Mouse (Mus musculus): Measurements from ENCODE around the gene Aak1. TPM values are rescaled to one million over a fixed set of nuclear protein-coding genes. Genes with fewer than 3 reads are reported as not detected.

The Aak1 gene
- polyA plus RNA-seq, 1 experiment from 2014 or later = 13.6 TPM

GRCm38 (mm10) chr6:86848580-86848914 lies 770 bp upstream of the Aak1 start:
- Histone ChIP-seq H3K27ac (peak overlapping the region; percentile 96), H3K4me1 (peaks cover 35% of the 10 kb centered on the region), H3K36me3 (replicated peaks) (peaks cover 5% of the 10 kb centered on the region), H3K9me3 (no peaks in the 10 kb centered on the region), H3K27me3 (ENCODE audit: poor library complexity, severe bottlenecking) (no peaks in the 10 kb centered on the region), H3K4me3 (peak overlapping the region; percentile 94)
- no peak for DNase-seq (ENCODE audit: extremely low spot score, low spot score)
- under 1% methylated on average over 12 of the region's 12 CpGs for WGBS

- DNase-seq (ENCODE audit: extremely low spot score, low spot score) = no peak
- under 1% methylated on average over 36 of the region's 36 CpGs for WGBS
Observed at GRCm38 (mm10) chr6:86849692-86850445, 552 bp downstream of the Aak1 start.

GRCm38 (mm10) chr6:86850588-86850987 lies 1.3 kb downstream of the Aak1 start:
- 34% methylated on average over 4 of the region's 4 CpGs for WGBS
- H3K4me3 ChIP-seq = peak overlapping the region; percentile 94
- no peaks in the 10 kb centered on the region for H3K9me3 ChIP-seq
- peak overlapping the region; percentile 96 for H3K27ac ChIP-seq
- H3K36me3 ChIP-seq (replicated peaks) = peaks cover 19% of the 10 kb centered on the region
- no peak for DNase-seq (ENCODE audit: extremely low spot score, low spot score)
- peaks cover 35% of the 10 kb centered on the region for H3K4me1 ChIP-seq
- H3K27me3 ChIP-seq (ENCODE audit: poor library complexity, severe bottlenecking) = no peaks in the 10 kb centered on the region

More at GRCm38 (mm10) chr6:86849692-86850445, 552 bp downstream of the Aak1 start:
- Histone ChIP-seq H3K27ac (peak overlapping the region; percentile 96), H3K27me3 (ENCODE audit: poor library complexity, severe bottlenecking) (no peaks in the 10 kb centered on the region), H3K4me3 (peak overlapping the region; percentile 94), H3K9me3 (no peaks in the 10 kb centered on the region), H3K4me1 (peaks cover 35% of the 10 kb centered on the region), H3K36me3 (replicated peaks) (peaks cover 15% of the 10 kb centered on the region)

- Histone ChIP-seq H3K27ac (peak overlapping the region; percentile 96; the same call in 1 of the 2 replicates), H3K4me1 (peaks cover 35% of the 10 kb centered on the region), H3K36me3 (replicated peaks) (peaks cover 26% of the 10 kb centered on the region), H3K27me3 (ENCODE audit: poor library complexity, severe bottlenecking) (no peaks in the 10 kb centered on the region), H3K9me3 (no peaks in the 10 kb centered on the region), H3K4me3 (peak overlapping the region; percentile 94)
- no peak for DNase-seq (ENCODE audit: extremely low spot score, low spot score)
- 29% methylated on average over 1 of the region's 1 CpGs for WGBS
Observed at GRCm38 (mm10) chr6:86851561-86851960, 2.2 kb downstream of the Aak1 start.

- peaks cover 26% of the 10 kb centered on the region for H3K4me1 ChIP-seq
- no peak overlapping the region for H3K27ac ChIP-seq
- no peaks in the 10 kb centered on the region for H3K9me3 ChIP-seq
- peaks cover 33% of the 10 kb centered on the region for H3K36me3 ChIP-seq (replicated peaks)
- no peaks in the 10 kb centered on the region for H3K27me3 ChIP-seq (ENCODE audit: poor library complexity, severe bottlenecking)
- no peak overlapping the region for H3K4me3 ChIP-seq
- no peak for DNase-seq (ENCODE audit: extremely low spot score, low spot score)
- WGBS = 88% methylated on average over 3 of the region's 3 CpGs
Observed at GRCm38 (mm10) chr6:86853928-86854327, 4.6 kb downstream of the Aak1 start.

- H3K36me3 ChIP-seq (replicated peaks) = peaks cover 43% of the 10 kb centered on the region
- no peak for DNase-seq (ENCODE audit: extremely low spot score, low spot score)
- peaks cover 25% of the 10 kb centered on the region for H3K4me1 ChIP-seq
- H3K27ac ChIP-seq = no peak overlapping the region
- no peaks in the 10 kb centered on the region for H3K9me3 ChIP-seq
- no peaks in the 10 kb centered on the region for H3K27me3 ChIP-seq (ENCODE audit: poor library complexity, severe bottlenecking)
- H3K4me3 ChIP-seq = no peak overlapping the region
- WGBS = 92% methylated on average over 4 of the region's 4 CpGs
Observed at GRCm38 (mm10) chr6:86854941-86855340, 5.6 kb downstream of the Aak1 start.

GRCm38 (mm10) chr6:86858606-86859005 lies 9.3 kb downstream of the Aak1 start:
- no peaks in the 10 kb centered on the region for H3K27me3 ChIP-seq (ENCODE audit: poor library complexity, severe bottlenecking)
- DNase-seq (ENCODE audit: extremely low spot score, low spot score) = no peak
- H3K9me3 ChIP-seq = no peaks in the 10 kb centered on the region
- WGBS = 91% methylated on average over 3 of the region's 3 CpGs
- no peak overlapping the region for H3K27ac ChIP-seq
- peaks cover 64% of the 10 kb centered on the region for H3K36me3 ChIP-seq (replicated peaks)
- H3K4me1 ChIP-seq = no peaks in the 10 kb centered on the region
- H3K4me3 ChIP-seq = no peak overlapping the region

- no peak overlapping the region for H3K27ac ChIP-seq
- 88% methylated on average over 9 of the region's 9 CpGs for WGBS
- H3K4me3 ChIP-seq = no peak overlapping the region
- no peaks in the 10 kb centered on the region for H3K4me1 ChIP-seq
- no peaks in the 10 kb centered on the region for H3K9me3 ChIP-seq
- no peaks in the 10 kb centered on the region for H3K27me3 ChIP-seq (ENCODE audit: poor library complexity, severe bottlenecking)
- peaks cover 49% of the 10 kb centered on the region for H3K36me3 ChIP-seq (replicated peaks)
- no peak for DNase-seq (ENCODE audit: extremely low spot score, low spot score)
Observed at GRCm38 (mm10) chr6:86860732-86861463, 11.6 kb downstream of the Aak1 start.

- no peak overlapping the region for H3K4me3 ChIP-seq
- H3K36me3 ChIP-seq (replicated peaks) = peaks cover 40% of the 10 kb centered on the region
- no peaks in the 10 kb centered on the region for H3K27me3 ChIP-seq (ENCODE audit: poor library complexity, severe bottlenecking)
- no peaks in the 10 kb centered on the region for H3K4me1 ChIP-seq
- no peak overlapping the region for H3K27ac ChIP-seq
- DNase-seq (ENCODE audit: extremely low spot score, low spot score) = no peak
- H3K9me3 ChIP-seq = no peaks in the 10 kb centered on the region
- 95% methylated on average over 3 of the region's 3 CpGs for WGBS
Observed at GRCm38 (mm10) chr6:86864358-86864757, 15.0 kb downstream of the Aak1 start.

- Histone ChIP-seq H3K27ac (no peak overlapping the region), H3K36me3 (replicated peaks) (peaks cover 18% of the 10 kb centered on the region), H3K4me1 (0 out of 2 replicates have a peak, but pooled peaks cover 6% of the 10 kb centered on the region), H3K27me3 (ENCODE audit: poor library complexity, severe bottlenecking) (no peaks in the 10 kb centered on the region), H3K9me3 (no peaks in the 10 kb centered on the region), H3K4me3 (no peak overlapping the region)
- DNase-seq (ENCODE audit: extremely low spot score, low spot score) = no peak
- WGBS = 91% methylated on average over 9 of the region's 9 CpGs
Observed at GRCm38 (mm10) chr6:86870335-86870734, 21.0 kb downstream of the Aak1 start.

- no peak for DNase-seq (ENCODE audit: extremely low spot score, low spot score)
- WGBS = 90% methylated on average over 10 of the region's 10 CpGs
- no peak overlapping the region for H3K4me3 ChIP-seq
- no peaks in the 10 kb centered on the region for H3K27me3 ChIP-seq (ENCODE audit: poor library complexity, severe bottlenecking)
- no peak overlapping the region for H3K27ac ChIP-seq
- H3K9me3 ChIP-seq = no peaks in the 10 kb centered on the region
- H3K36me3 ChIP-seq (replicated peaks) = peaks cover 11% of the 10 kb centered on the region
- H3K4me1 ChIP-seq = 0 out of 2 replicates have a peak, but pooled peaks cover 6% of the 10 kb centered on the region
Observed at GRCm38 (mm10) chr6:86871783-86872182, 22.5 kb downstream of the Aak1 start.

- 88% methylated on average over 6 of the region's 6 CpGs for WGBS
- peaks cover 11% of the 10 kb centered on the region for H3K36me3 ChIP-seq (replicated peaks)
- H3K27me3 ChIP-seq (ENCODE audit: poor library complexity, severe bottlenecking) = no peaks in the 10 kb centered on the region
- no peak for DNase-seq (ENCODE audit: extremely low spot score, low spot score)
- no peaks in the 10 kb centered on the region for H3K9me3 ChIP-seq
- 0 out of 2 replicates have a peak, but pooled peaks cover 6% of the 10 kb centered on the region for H3K4me1 ChIP-seq
- H3K4me3 ChIP-seq = no peak overlapping the region
- no peak overlapping the region for H3K27ac ChIP-seq
Observed at GRCm38 (mm10) chr6:86874711-86875375, 25.5 kb downstream of the Aak1 start.
